Mouse (Mus musculus): ENCODE results near the gene Rhov. TPM values are rescaled to one million over a fixed set of nuclear protein-coding genes. Genes with fewer than 3 reads are reported as not detected.

Gene Rhov
- polyA plus RNA-seq, 1 experiment from 2014 or later: not detected

- 31% methylated on average over 7 of the region's 7 CpGs for WGBS (ENCODE audit: insufficient replicate concordance)
- H3K4me3 ChIP-seq (ENCODE audit: low read depth, low read length): no peak overlapping the region
- H3K36me3 ChIP-seq (ENCODE audit: control insufficient read depth, insufficient read depth, low read length): no peaks in the 10 kb centered on the region
- H3K9ac ChIP-seq (ENCODE audit: low read depth, low read length): no peak overlapping the region
- no peak overlapping the region for H3K27ac ChIP-seq (ENCODE audit: low read depth, low read length)
- H3K27me3 ChIP-seq (ENCODE audit: control insufficient read depth, insufficient read depth, low read length): peaks cover 14% of the 10 kb centered on the region
- ATAC-seq (replicated peaks; ENCODE audit: insufficient number of reproducible peaks, low FRiP score, low TSS enrichment): no peak
- no peak overlapping the region for H3K4me2 ChIP-seq
- no peaks in the 10 kb centered on the region for H3K4me1 ChIP-seq (ENCODE audit: control insufficient read depth, insufficient read depth, low read length)
- H3K9me3 ChIP-seq (replicated peaks; ENCODE audit: control insufficient read depth, low read length): no peaks in the 10 kb centered on the region
Measured at GRCm38 (mm10) chr2:119254976-119255375, 16.1 kb downstream of the Rhov start.

- ATAC-seq (replicated peaks; ENCODE audit: insufficient number of reproducible peaks, low FRiP score, low TSS enrichment): no peak; the same call in 1 of the 2 replicates
- no peak overlapping the region for H3K4me3 ChIP-seq (ENCODE audit: low read depth, low read length)
- H3K9me3 ChIP-seq (replicated peaks; ENCODE audit: control insufficient read depth, low read length): no peaks in the 10 kb centered on the region
- no peak overlapping the region for H3K27ac ChIP-seq (ENCODE audit: low read depth, low read length)
- H3K9ac ChIP-seq (ENCODE audit: low read depth, low read length): no peak overlapping the region
- no peaks in the 10 kb centered on the region for H3K4me1 ChIP-seq (ENCODE audit: control insufficient read depth, insufficient read depth, low read length)
- H3K27me3 ChIP-seq (ENCODE audit: control insufficient read depth, insufficient read depth, low read length): peaks cover 17% of the 10 kb centered on the region
- H3K4me2 ChIP-seq: peak overlapping the region; percentile 48
- H3K36me3 ChIP-seq (ENCODE audit: control insufficient read depth, insufficient read depth, low read length): no peaks in the 10 kb centered on the region
- 13% methylated on average over 11 of the region's 11 CpGs for WGBS (ENCODE audit: insufficient replicate concordance)
Measured at GRCm38 (mm10) chr2:119250826-119251478, 20.1 kb downstream of the Rhov start.

- ATAC-seq (replicated peaks; ENCODE audit: insufficient number of reproducible peaks, low FRiP score, low TSS enrichment): no peak
Measured at GRCm38 (mm10) chr2:119250377-119250776, 20.7 kb downstream of the Rhov start.

GRCm38 (mm10) chr2:119249592-119250061 is 21.4 kb downstream of the Rhov start:
- Histone ChIP-seq H3K9me3 (replicated peaks; ENCODE audit: control insufficient read depth, low read length) (no peaks in the 10 kb centered on the region), H3K4me2 (no peak overlapping the region), H3K36me3 (ENCODE audit: control insufficient read depth, insufficient read depth, low read length) (no peaks in the 10 kb centered on the region), H3K27ac (ENCODE audit: low read depth, low read length) (no peak overlapping the region), H3K4me1 (ENCODE audit: control insufficient read depth, insufficient read depth, low read length) (no peaks in the 10 kb centered on the region), H3K27me3 (ENCODE audit: control insufficient read depth, insufficient read depth, low read length) (peaks cover 10% of the 10 kb centered on the region), H3K4me3 (ENCODE audit: low read depth, low read length) (no peak overlapping the region), H3K9ac (ENCODE audit: low read depth, low read length) (no peak overlapping the region)
- no peak for ATAC-seq (replicated peaks; ENCODE audit: insufficient number of reproducible peaks, low FRiP score, low TSS enrichment)
- WGBS (ENCODE audit: insufficient replicate concordance): 64% methylated on average over 4 of the region's 4 CpGs

More at GRCm38 (mm10) chr2:119250377-119250776, 20.7 kb downstream of the Rhov start:
- H3K4me3 ChIP-seq (ENCODE audit: low read depth, low read length): no peak overlapping the region
- H3K27ac ChIP-seq (ENCODE audit: low read depth, low read length): no peak overlapping the region
- no peaks in the 10 kb centered on the region for H3K9me3 ChIP-seq (replicated peaks; ENCODE audit: control insufficient read depth, low read length)
- H3K36me3 ChIP-seq (ENCODE audit: control insufficient read depth, insufficient read depth, low read length): no peaks in the 10 kb centered on the region
- H3K4me1 ChIP-seq (ENCODE audit: control insufficient read depth, insufficient read depth, low read length): no peaks in the 10 kb centered on the region
- peaks cover 15% of the 10 kb centered on the region for H3K27me3 ChIP-seq (ENCODE audit: control insufficient read depth, insufficient read depth, low read length)
- WGBS (ENCODE audit: insufficient replicate concordance): 61% methylated on average over 5 of the region's 5 CpGs
- H3K9ac ChIP-seq (ENCODE audit: low read depth, low read length): no peak overlapping the region
- no peak overlapping the region for H3K4me2 ChIP-seq

- Histone ChIP-seq H3K27ac (ENCODE audit: low read depth, low read length) (no peak overlapping the region), H3K4me3 (ENCODE audit: low read depth, low read length) (no peak overlapping the region), H3K4me1 (ENCODE audit: control insufficient read depth, insufficient read depth, low read length) (no peaks in the 10 kb centered on the region), H3K4me2 (no peak overlapping the region), H3K36me3 (ENCODE audit: control insufficient read depth, insufficient read depth, low read length) (no peaks in the 10 kb centered on the region), H3K27me3 (ENCODE audit: control insufficient read depth, insufficient read depth, low read length) (peaks cover 3% of the 10 kb centered on the region), H3K9me3 (replicated peaks; ENCODE audit: control insufficient read depth, low read length) (no peaks in the 10 kb centered on the region), H3K9ac (ENCODE audit: low read depth, low read length) (no peak overlapping the region)
- ATAC-seq (replicated peaks; ENCODE audit: insufficient number of reproducible peaks, low FRiP score, low TSS enrichment): no peak
- WGBS (ENCODE audit: insufficient replicate concordance): 85% methylated on average over 9 of the region's 9 CpGs
Measured at GRCm38 (mm10) chr2:119247904-119248303, 23.2 kb downstream of the Rhov start.

GRCm38 (mm10) chr2:119245246-119245645 is 25.8 kb downstream of the Rhov start:
- H3K9me3 ChIP-seq (replicated peaks; ENCODE audit: control insufficient read depth, low read length): no peaks in the 10 kb centered on the region
- H3K36me3 ChIP-seq (ENCODE audit: control insufficient read depth, insufficient read depth, low read length): no peaks in the 10 kb centered on the region
- peaks cover 4% of the 10 kb centered on the region for H3K27me3 ChIP-seq (ENCODE audit: control insufficient read depth, insufficient read depth, low read length)
- H3K4me2 ChIP-seq: no peak overlapping the region
- no peak overlapping the region for H3K27ac ChIP-seq (ENCODE audit: low read depth, low read length)
- 74% methylated on average over 7 of the region's 7 CpGs for WGBS (ENCODE audit: insufficient replicate concordance)
- no peak overlapping the region for H3K9ac ChIP-seq (ENCODE audit: low read depth, low read length)
- no peaks in the 10 kb centered on the region for H3K4me1 ChIP-seq (ENCODE audit: control insufficient read depth, insufficient read depth, low read length)
- ATAC-seq (replicated peaks; ENCODE audit: insufficient number of reproducible peaks, low FRiP score, low TSS enrichment): no peak
- H3K4me3 ChIP-seq (ENCODE audit: low read depth, low read length): no peak overlapping the region

GRCm38 (mm10) chr2:119242548-119242947 is 28.5 kb downstream of the Rhov start:
- Histone ChIP-seq H3K9me3 (replicated peaks; ENCODE audit: control insufficient read depth, low read length) (no peaks in the 10 kb centered on the region), H3K36me3 (ENCODE audit: control insufficient read depth, insufficient read depth, low read length) (no peaks in the 10 kb centered on the region), H3K4me1 (ENCODE audit: control insufficient read depth, insufficient read depth, low read length) (peaks cover 2% of the 10 kb centered on the region; the same call in 1 of the 2 replicates), H3K9ac (ENCODE audit: low read depth, low read length) (no peak overlapping the region), H3K4me3 (ENCODE audit: low read depth, low read length) (no peak overlapping the region), H3K27ac (ENCODE audit: low read depth, low read length) (no peak overlapping the region), H3K27me3 (ENCODE audit: control insufficient read depth, insufficient read depth, low read length) (peaks cover 27% of the 10 kb centered on the region), H3K4me2 (no peak overlapping the region)
- 68% methylated on average over 9 of the region's 9 CpGs for WGBS (ENCODE audit: insufficient replicate concordance)
- ATAC-seq (replicated peaks; ENCODE audit: insufficient number of reproducible peaks, low FRiP score, low TSS enrichment): no peak

GRCm38 (mm10) chr2:119240819-119241186 is 30.3 kb downstream of the Rhov start:
- Histone ChIP-seq H3K4me3 (ENCODE audit: low read depth, low read length) (no peak overlapping the region), H3K27me3 (ENCODE audit: control insufficient read depth, insufficient read depth, low read length) (peaks cover 44% of the 10 kb centered on the region), H3K4me1 (ENCODE audit: control insufficient read depth, insufficient read depth, low read length) (peaks cover 8% of the 10 kb centered on the region), H3K9ac (ENCODE audit: low read depth, low read length) (no peak overlapping the region), H3K36me3 (ENCODE audit: control insufficient read depth, insufficient read depth, low read length) (no peaks in the 10 kb centered on the region), H3K27ac (ENCODE audit: low read depth, low read length) (no peak overlapping the region), H3K9me3 (replicated peaks; ENCODE audit: control insufficient read depth, low read length) (no peaks in the 10 kb centered on the region), H3K4me2 (no peak overlapping the region)
- no peak for ATAC-seq (replicated peaks; ENCODE audit: insufficient number of reproducible peaks, low FRiP score, low TSS enrichment)
- WGBS (ENCODE audit: insufficient replicate concordance): 69% methylated on average over 4 of the region's 4 CpGs
